Mouse (Mus musculus) stomach, postnatal 0 days (tissue): ENCODE measurements at regions not wholly inside any gene's neighbourhood (a gene's known extent, or its start where the extent isn't known, plus 50 kb on each side); places are given as distances from the start of the nearest gene placed in this dataset.

Experiments used
- ATAC-seq: fragments of 200-750 bp; cut with Nextera tagmentation; 2 replicates; pipeline ENCODE4 v1.8.0; 2017; ENCODE audit not compliant: low FRiP score, low TSS enrichment
- DNase-seq: peaks from one replicate; pipeline ENCODE4 v3.0.0-alpha.2; 2016; ENCODE audit warnings: low spot score
- H3K27ac ChIP-seq: fragments of 300-500 bp; sonication (generic); replicated peaks from 2 replicates; pipeline ENCODE4 v1.5.1; 2014; ENCODE audit warnings: mild to moderate bottlenecking, control low read depth
- H3K27me3 ChIP-seq: fragments of 300-500 bp; sonication (generic); 2 replicates; pipeline ENCODE4 v1.6.1; 2014; ENCODE audit warnings: low read length; ENCODE audit not compliant: control insufficient read depth, insufficient read depth
- H3K36me3 ChIP-seq: fragments of 300-500 bp; sonication (generic); 2 replicates; pipeline ENCODE4 v1.6.1; 2014; ENCODE audit warnings: low read length, mixed read lengths; ENCODE audit not compliant: control insufficient read depth, insufficient read depth
- H3K4me1 ChIP-seq: fragments of 300-500 bp; sonication (generic); replicated peaks from 2 replicates; pipeline ENCODE4 v1.6.1; 2014; ENCODE audit warnings: antibody characterized with exemption; ENCODE audit not compliant: control insufficient read depth, insufficient read depth
- H3K4me2 ChIP-seq: fragments of 300-500 bp; sonication (generic); replicated peaks from 2 replicates; pipeline ENCODE4 v1.6.1; 2014; ENCODE audit warnings: low read depth, mild to moderate bottlenecking, control low read depth, moderate library complexity
- H3K4me3 ChIP-seq: fragments of 300-500 bp; sonication (generic); 2 replicates; pipeline ENCODE4 v1.5.1; 2014; ENCODE audit warnings: low read depth, low read length, control low read depth
- H3K9ac ChIP-seq: fragments of 300-500 bp; sonication (generic); 2 replicates; pipeline ENCODE4 v1.6.1; 2014; ENCODE audit warnings: mild to moderate bottlenecking, low read length, control low read depth, mixed read lengths
- H3K9me3 ChIP-seq: fragments of 300-500 bp; sonication (generic); 2 replicates; pipeline ENCODE4 v1.6.1; 2016; ENCODE audit warnings: low read length; ENCODE audit not compliant: control insufficient read depth
- CTCF ChIP-seq: IDR thresholded peaks from 2 replicates; pipeline ENCODE4 v1.5.1; 2016; ENCODE audit warnings: antibody characterized with exemption, low read depth, mild to moderate bottlenecking, moderate library complexity
- EP300 ChIP-seq: optimal IDR thresholded peaks from 2 replicates; pipeline ENCODE3; 2016; ENCODE audit warnings: antibody characterized with exemption
- WGBS: fragments of 180-500 bp; shearing (Covaris S2); extraction: QIAGEN DNeasy Blood & Tissue Kit; methylation state at CpG from one replicate; pipeline ENCODE4 v1.1.7; 2014; 5-methylcytosine and 5-hydroxymethylcytosine counted together

GRCm38 (mm10) chr5:129387301-129387700, 113.7 kb upstream of the Sfswap start:
- WGBS: 64% methylated on average over 3 of the region's 3 CpGs
- Histone ChIP-seq H3K4me2 (no peak overlapping the region), H3K27me3 (no peaks in the 10 kb centered on the region), H3K4me1 (no peaks in the 10 kb centered on the region), H3K9ac (no peak overlapping the region), H3K4me3 (no peak overlapping the region), H3K36me3 (no peaks in the 10 kb centered on the region), H3K27ac (no peak overlapping the region), H3K9me3 (no peaks in the 10 kb centered on the region)
- DNase-seq (no peak), ATAC-seq (no peak)
- TF ChIP-seq EP300: no peak
- no peak for TF ChIP-seq CTCF

GRCm38 (mm10) chr5:129390921-129391371, 110.1 kb upstream of the Sfswap start:
- WGBS: 56% methylated on average over 4 of the region's 4 CpGs
- H3K9ac ChIP-seq: no peak overlapping the region
- H3K27ac ChIP-seq: no peak overlapping the region
- no peak overlapping the region for H3K4me2 ChIP-seq
- no peak for ATAC-seq
- H3K9me3 ChIP-seq: no peaks in the 10 kb centered on the region
- H3K27me3 ChIP-seq: no peaks in the 10 kb centered on the region
- no peaks in the 10 kb centered on the region for H3K4me1 ChIP-seq
- DNase-seq: no peak
- TF ChIP-seq CTCF (no peak), EP300 (no peak)
- no peaks in the 10 kb centered on the region for H3K36me3 ChIP-seq
- H3K4me3 ChIP-seq: no peak overlapping the region

- Histone ChIP-seq H3K4me3 (no peak overlapping the region), H3K27me3 (no peaks in the 10 kb centered on the region), H3K27ac (no peak overlapping the region), H3K4me2 (no peak overlapping the region), H3K36me3 (no peaks in the 10 kb centered on the region), H3K9me3 (no peaks in the 10 kb centered on the region), H3K4me1 (no peaks in the 10 kb centered on the region), H3K9ac (no peak overlapping the region)
- TF ChIP-seq CTCF: no peak
- TF ChIP-seq EP300: no peak
- ATAC-seq (no peak), DNase-seq (no peak)
- WGBS: 85% methylated on average over 2 of the region's 2 CpGs
These were observed 107.9 kb upstream of the Sfswap start for GRCm38 (mm10) chr5:129393150-129393549.

GRCm38 (mm10) chr5:129393606-129394255, 107.3 kb upstream of the Sfswap start:
- TF ChIP-seq EP300 (no peak), CTCF (no peak)
- no peak overlapping the region for H3K9ac ChIP-seq
- no peak overlapping the region for H3K27ac ChIP-seq
- no peak overlapping the region for H3K4me2 ChIP-seq
- DNase-seq: no peak
- no peaks in the 10 kb centered on the region for H3K36me3 ChIP-seq
- no peaks in the 10 kb centered on the region for H3K4me1 ChIP-seq
- H3K4me3 ChIP-seq: no peak overlapping the region
- ATAC-seq: no peak
- H3K9me3 ChIP-seq: no peaks in the 10 kb centered on the region
- no peaks in the 10 kb centered on the region for H3K27me3 ChIP-seq
- 71% methylated on average over 9 of the region's 9 CpGs for WGBS

GRCm38 (mm10) chr5:129394416-129394815, 106.6 kb upstream of the Sfswap start:
- ATAC-seq (no peak), DNase-seq (no peak)
- TF ChIP-seq CTCF: no peak
- no peak for TF ChIP-seq EP300
- Histone ChIP-seq H3K36me3 (no peaks in the 10 kb centered on the region), H3K4me1 (no peaks in the 10 kb centered on the region), H3K4me3 (no peak overlapping the region), H3K9ac (no peak overlapping the region), H3K27me3 (no peaks in the 10 kb centered on the region), H3K4me2 (no peak overlapping the region), H3K27ac (no peak overlapping the region), H3K9me3 (no peaks in the 10 kb centered on the region)
- WGBS: 54% methylated on average over 4 of the region's 4 CpGs

- H3K27me3 ChIP-seq: no peaks in the 10 kb centered on the region
- no peaks in the 10 kb centered on the region for H3K36me3 ChIP-seq
- no peaks in the 10 kb centered on the region for H3K9me3 ChIP-seq
- DNase-seq (no peak), ATAC-seq (no peak)
- H3K4me2 ChIP-seq: no peak overlapping the region
- no peak overlapping the region for H3K9ac ChIP-seq
- no peaks in the 10 kb centered on the region for H3K4me1 ChIP-seq
- TF ChIP-seq EP300: no peak
- TF ChIP-seq CTCF: no peak
- no peak overlapping the region for H3K27ac ChIP-seq
- 55% methylated on average over 1 of the region's 1 CpGs for WGBS
- no peak overlapping the region for H3K4me3 ChIP-seq
These were observed 103.7 kb upstream of the Sfswap start for GRCm38 (mm10) chr5:129397311-129397710.
